Mouse (Mus musculus) intestine, postnatal 0 days (tissue): ENCODE results near the gene Prdm16. TPM values are rescaled to one million over a fixed set of nuclear protein-coding genes. Genes with fewer than 3 reads are reported as not detected.

Source experiments
- ATAC-seq: fragments of 200-750 bp; cut with Nextera tagmentation; 2 replicates; pipeline ENCODE4 v1.8.0; 2017; ENCODE audit warnings: mild to moderate bottlenecking, moderate TSS enrichment, moderate library complexity
- H3K27ac ChIP-seq: fragments of 300-500 bp; sonication (generic); 2 replicates; pipeline ENCODE4 v1.5.1; 2014; ENCODE audit warnings: mild to moderate bottlenecking, low read depth, low read length, moderate library complexity
- H3K27me3 ChIP-seq: fragments of 300-500 bp; sonication (generic); replicated peaks from 2 replicates; pipeline ENCODE4 v1.6.1; 2014; ENCODE audit warnings: low read length, mixed read lengths; ENCODE audit not compliant: control insufficient read depth, insufficient read depth
- H3K36me3 ChIP-seq: fragments of 300-500 bp; sonication (generic); 2 replicates; pipeline ENCODE4 v1.6.1; 2014; ENCODE audit warnings: mild to moderate bottlenecking, moderate library complexity; ENCODE audit not compliant: control insufficient read depth, insufficient read depth
- H3K4me1 ChIP-seq: fragments of 300-500 bp; sonication (generic); replicated peaks from 2 replicates; pipeline ENCODE4 v1.6.1; 2014; ENCODE audit warnings: antibody characterized with exemption, low read length, mixed read lengths; ENCODE audit not compliant: control insufficient read depth, insufficient read depth
- H3K4me2 ChIP-seq: fragments of 300-500 bp; sonication (generic); replicated peaks from 2 replicates; pipeline ENCODE4 v1.6.1; 2014; ENCODE audit warnings: low read depth, mild to moderate bottlenecking, moderate library complexity
- H3K4me3 ChIP-seq: fragments of 300-500 bp; sonication (generic); 2 replicates; pipeline ENCODE4 v1.5.1; 2014; ENCODE audit warnings: low read depth, low read length
- H3K9ac ChIP-seq: fragments of 300-500 bp; sonication (generic); 2 replicates; pipeline ENCODE4 v1.6.1; 2014; ENCODE audit warnings: mild to moderate bottlenecking, low read depth, low read length
- H3K9me3 ChIP-seq: fragments of 300-500 bp; sonication (generic); 2 replicates; pipeline ENCODE4 v1.6.1; 2016; ENCODE audit warnings: mixed run types; ENCODE audit not compliant: control insufficient read depth
- CTCF ChIP-seq: sonication (generic); IDR thresholded peaks from 2 replicates; pipeline ENCODE4 v1.5.1; 2016; ENCODE audit warnings: low read depth, mild to moderate bottlenecking, control low read depth, antibody characterized with exemption, moderate library complexity
- WGBS: fragments of 180-500 bp; shearing (Covaris S2); extraction: QIAGEN DNeasy Blood & Tissue Kit; methylation state at CpG from one replicate; pipeline ENCODE4 v1.1.7; 2014; 5-methylcytosine and 5-hydroxymethylcytosine counted together
- polyA plus RNA-seq: library from polyadenylated mRNA; unstranded; fragments of >200 nt; fragmentation: Nextera tagmentation; extraction: Ambion mirVana; gene quantifications from 2 replicates; pipeline ENCODE4 v1.2.1, GENCODE M21; 2015

Prdm16 gene
- polyA plus RNA-seq, 1 experiment from 2014 or later = 9.0 TPM

DNA sequence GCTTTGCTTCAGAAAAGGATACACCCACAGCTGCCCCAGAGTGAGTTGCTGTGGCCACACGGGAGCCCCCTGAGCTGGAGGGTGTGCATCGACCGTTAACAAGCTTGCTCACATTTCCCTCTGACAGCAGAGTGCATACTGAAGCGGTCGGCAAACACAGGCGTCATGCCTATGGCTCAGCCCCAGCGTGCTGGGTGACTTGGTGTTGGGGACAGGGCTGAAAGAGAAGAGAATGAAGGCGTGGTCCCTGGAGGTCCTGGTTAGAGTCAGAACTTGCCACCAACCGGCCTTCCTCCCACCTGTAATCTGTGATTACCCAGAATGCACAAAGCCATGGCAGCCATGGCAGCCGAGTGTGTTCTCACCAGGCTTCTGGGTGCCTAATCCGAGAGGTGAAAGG, 277.9 kb downstream of the Prdm16 start:
- peak; percentile 9; the same call in 1 of the 2 replicates for ATAC-seq
- Histone ChIP-seq H3K27me3 (no peaks in the 10 kb centered on the region), H3K27ac (peak overlapping the region; percentile 87), H3K4me2 (peak overlapping the region; percentile 52), H3K9ac (no peak overlapping the region), H3K9me3 (no peaks in the 10 kb centered on the region), H3K36me3 (peaks cover 3% of the 10 kb centered on the region; the same call in 1 of the 2 replicates), H3K4me3 (no peak overlapping the region), H3K4me1 (peaks cover 4% of the 10 kb centered on the region)
- TF ChIP-seq CTCF = no peak
- WGBS = 38% methylated on average over 11 of the region's 11 CpGs

DNA sequence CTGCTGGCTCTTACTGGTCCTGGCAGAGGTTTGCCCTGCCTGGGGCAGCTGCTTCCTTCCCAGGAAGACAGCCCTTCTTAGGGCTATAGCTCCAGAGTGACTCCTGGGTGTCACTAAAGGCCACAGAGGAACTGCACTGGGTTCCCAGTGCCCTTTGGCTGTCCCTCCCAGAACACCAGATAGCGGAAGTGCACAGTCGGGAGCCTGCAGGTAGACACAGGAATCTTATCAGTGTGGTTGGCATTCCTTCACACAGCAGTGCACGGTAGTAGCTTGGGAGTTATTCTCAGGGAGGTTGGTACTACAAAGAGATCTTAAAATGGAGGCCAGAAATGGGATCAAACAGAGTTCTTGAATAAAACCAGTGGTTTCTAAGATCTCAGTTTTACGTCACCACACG, 278.3 kb downstream of the Prdm16 start:
- 0 out of 2 replicates have a peak, but pooled peaks have one; percentile 2 for TF ChIP-seq CTCF
- Histone ChIP-seq H3K4me3 (no peak overlapping the region), H3K27ac (peak overlapping the region; percentile 87), H3K4me2 (peak overlapping the region; percentile 52), H3K36me3 (peaks cover 3% of the 10 kb centered on the region; the same call in 1 of the 2 replicates), H3K27me3 (no peaks in the 10 kb centered on the region), H3K9ac (peak overlapping the region; percentile 26; the same call in 1 of the 2 replicates), H3K9me3 (no peaks in the 10 kb centered on the region), H3K4me1 (peaks cover 4% of the 10 kb centered on the region)
- 39% methylated on average over 5 of the region's 5 CpGs for WGBS
- ATAC-seq = peak; percentile 79

GRCm38 (mm10) chr4:154355408-154355807, 281.3 kb downstream of the Prdm16 start:
- Histone ChIP-seq H3K4me3 (no peak overlapping the region), H3K4me1 (peaks cover 4% of the 10 kb centered on the region), H3K27me3 (no peaks in the 10 kb centered on the region), H3K4me2 (no peak overlapping the region), H3K9me3 (no peaks in the 10 kb centered on the region), H3K9ac (no peak overlapping the region), H3K27ac (no peak overlapping the region), H3K36me3 (peaks cover 9% of the 10 kb centered on the region; the same call in 1 of the 2 replicates)
- 96% methylated on average over 5 of the region's 5 CpGs for WGBS
- no peak for ATAC-seq
- peak; percentile 60 for TF ChIP-seq CTCF

- 65% methylated on average over 13 of the region's 13 CpGs for WGBS
- TF ChIP-seq CTCF = no peak
- Histone ChIP-seq H3K36me3 (peaks cover 17% of the 10 kb centered on the region; the same call in 1 of the 2 replicates), H3K9me3 (no peaks in the 10 kb centered on the region), H3K4me1 (no peaks in the 10 kb centered on the region), H3K4me2 (no peak overlapping the region), H3K9ac (no peak overlapping the region), H3K27ac (no peak overlapping the region), H3K27me3 (no peaks in the 10 kb centered on the region), H3K4me3 (no peak overlapping the region)
- ATAC-seq = no peak
These were observed 284.4 kb downstream of the Prdm16 start for GRCm38 (mm10) chr4:154352246-154352645.

DNA sequence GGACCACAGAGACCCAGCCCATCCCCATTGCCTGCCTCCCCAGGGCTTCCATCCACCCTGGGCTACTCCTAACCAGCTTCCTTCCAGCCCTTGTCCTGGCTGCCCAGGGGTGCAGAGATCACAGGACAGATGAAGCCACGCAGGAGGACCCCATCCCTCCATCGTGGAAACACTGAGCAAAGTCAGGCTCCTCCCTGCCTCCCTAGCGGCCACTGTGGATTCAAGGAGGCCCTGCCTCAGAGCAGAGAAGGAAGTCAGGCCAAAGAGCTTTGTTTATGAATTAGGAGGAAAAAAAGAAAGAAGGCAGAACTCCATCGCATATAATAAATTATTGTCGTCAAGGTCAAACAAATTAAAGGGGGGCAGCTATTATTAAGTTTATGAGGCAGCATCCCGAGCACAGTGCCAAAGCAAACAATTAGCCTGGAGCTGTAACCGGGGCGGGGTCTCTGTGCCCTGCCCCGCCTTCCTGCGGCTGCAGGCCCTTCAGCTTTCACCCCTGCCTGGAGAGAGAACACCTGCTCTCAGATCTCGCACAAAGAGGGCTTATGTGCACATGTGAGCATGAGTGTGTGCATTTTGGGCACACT, 288.4 kb downstream of the Prdm16 start:
- TF ChIP-seq CTCF = peak; percentile 43
- no peak overlapping the region for H3K4me2 ChIP-seq

GRCm38 (mm10) chr4:154346731-154347522, 289.7 kb downstream of the Prdm16 start:
- H3K9ac ChIP-seq = no peak overlapping the region
- H3K4me3 ChIP-seq = no peak overlapping the region
- ATAC-seq = no peak
- no peaks in the 10 kb centered on the region for H3K9me3 ChIP-seq
- H3K27me3 ChIP-seq = no peaks in the 10 kb centered on the region
- H3K4me1 ChIP-seq = no peaks in the 10 kb centered on the region
- peaks cover 38% of the 10 kb centered on the region; the same call in 1 of the 2 replicates for H3K36me3 ChIP-seq
- no peak overlapping the region for H3K4me2 ChIP-seq
- H3K27ac ChIP-seq = no peak overlapping the region
- no peak for TF ChIP-seq CTCF
- 47% methylated on average over 19 of the region's 19 CpGs for WGBS

More for the DNA sequence above, 288.4 kb downstream of the Prdm16 start:
- H3K9ac ChIP-seq = no peak overlapping the region
- WGBS = 9% methylated on average over 11 of the region's 11 CpGs
- H3K27ac ChIP-seq = no peak overlapping the region
- H3K27me3 ChIP-seq = no peaks in the 10 kb centered on the region
- H3K4me3 ChIP-seq = no peak overlapping the region
- peak; percentile 34; the same call in 1 of the 2 replicates for ATAC-seq
- H3K36me3 ChIP-seq = peaks cover 29% of the 10 kb centered on the region; the same call in 1 of the 2 replicates
- H3K9me3 ChIP-seq = no peaks in the 10 kb centered on the region
- no peaks in the 10 kb centered on the region for H3K4me1 ChIP-seq
